ENCODE assay signal across 8 mouse cellular contexts in genomic region chr6:89339447-89339846, GRCm38 (mm10). TPM values are rescaled to one million over a fixed set of nuclear protein-coding genes. Genes with fewer than 3 reads are reported as not detected.
DNase-seq lines count a peak whose midpoint lies in the region; ATAC-seq and TF ChIP-seq lines count a peak whose summit lies in the region.

No protein-coding gene starts in this region.

- no peak overlapping the region for H3K4me3 ChIP-seq in hindbrain, embryonic 14.5 days (replicated peaks; ENCODE audit: low read length)
- no peak overlapping the region for H3K4me3 ChIP-seq in hindbrain, embryonic 13.5 days
- H3K4me3 ChIP-seq in kidney, postnatal 0 days (replicated peaks; ENCODE audit: low read depth, low read length), result no peak overlapping the region

- no peak overlapping the region for H3K27ac ChIP-seq in hindbrain, embryonic 14.5 days
- H3K27ac ChIP-seq in hindbrain, embryonic 13.5 days, result no peak overlapping the region
- no peak overlapping the region for H3K27ac ChIP-seq in kidney, postnatal 0 days

- H3K4me1 ChIP-seq in hindbrain, embryonic 14.5 days (replicated peaks; ENCODE audit: control insufficient read depth, insufficient read depth, low read length), result peaks cover 8% of the 10 kb centered on the region
- H3K4me1 ChIP-seq in hindbrain, embryonic 13.5 days (replicated peaks), result peaks cover 24% of the 10 kb centered on the region
- H3K4me1 ChIP-seq in kidney, postnatal 0 days (replicated peaks; ENCODE audit: insufficient read depth, low read length), result peaks cover under 1% of the 10 kb centered on the region; the same call in 1 of the 2 replicates

- peaks cover 94% of the 10 kb centered on the region for H3K36me3 ChIP-seq in hindbrain, embryonic 14.5 days (replicated peaks; ENCODE audit: control insufficient read depth, insufficient read depth)
- peaks cover 99% of the 10 kb centered on the region for H3K36me3 ChIP-seq in hindbrain, embryonic 13.5 days
- peaks cover 60% of the 10 kb centered on the region for H3K36me3 ChIP-seq in kidney, postnatal 0 days (ENCODE audit: insufficient read depth, low read length)

- no peak overlapping the region for H3K4me2 ChIP-seq in hindbrain, embryonic 14.5 days (replicated peaks)
- H3K4me2 ChIP-seq in hindbrain, embryonic 13.5 days, result no peak overlapping the region
- H3K4me2 ChIP-seq in kidney, postnatal 0 days (ENCODE audit: low read length), result no peak overlapping the region

- no peaks in the 10 kb centered on the region for H3K27me3 ChIP-seq in hindbrain, embryonic 14.5 days (ENCODE audit: control insufficient read depth, insufficient read depth, low read length)
- H3K27me3 ChIP-seq in hindbrain, embryonic 13.5 days, result no peaks in the 10 kb centered on the region
- H3K27me3 ChIP-seq in kidney, postnatal 0 days (ENCODE audit: insufficient read depth, low read length), result no peaks in the 10 kb centered on the region

- TF ChIP-seq CTCF in kidney, postnatal 0 days (IDR thresholded peaks at IDR 0.05; ENCODE audit: low read depth), result peak; percentile 47; the same call in 1 of the 2 replicates

- no peaks in the 10 kb centered on the region for H3K9me3 ChIP-seq in hindbrain, embryonic 14.5 days (ENCODE audit: control insufficient read depth, low read length)
- H3K9me3 ChIP-seq in hindbrain, embryonic 13.5 days, result no peaks in the 10 kb centered on the region
- no peaks in the 10 kb centered on the region for H3K9me3 ChIP-seq in kidney, postnatal 0 days (replicated peaks; ENCODE audit: low read length)

- peak; percentile 38 for ATAC-seq in hindbrain, embryonic 14.5 days (ENCODE audit: low FRiP score)
- no peak for ATAC-seq in hindbrain, embryonic 13.5 days (ENCODE audit: low FRiP score)
- no peak for ATAC-seq in kidney, postnatal 0 days (replicated peaks; ENCODE audit: low FRiP score, low read depth)
- no peak for ATAC-seq in megakaryocyte, adult 5-6 weeks (ENCODE audit: poor library complexity, severe bottlenecking)

- WGBS in hindbrain, embryonic 14.5 days, result 92% methylated on average over 2 of the region's 2 CpGs
- 89% methylated on average over 2 of the region's 2 CpGs for WGBS in hindbrain, embryonic 13.5 days
- 84% methylated on average over 2 of the region's 2 CpGs for WGBS in kidney, postnatal 0 days

- H3K9ac ChIP-seq in hindbrain, embryonic 14.5 days, result no peak overlapping the region
- H3K9ac ChIP-seq in hindbrain, embryonic 13.5 days, result no peak overlapping the region
- H3K9ac ChIP-seq in kidney, postnatal 0 days (ENCODE audit: low read depth, low read length), result no peak overlapping the region

- peak; percentile 56 for DNase-seq in hindbrain, embryonic 14.5 days (ENCODE audit: low spot score)
- DNase-seq in urinary bladder, postnatal 14 days (ENCODE audit: low spot score), result peak; percentile 36
- DNase-seq in urinary bladder, postnatal 25 days (ENCODE audit: low spot score), result no peak
- DNase-seq in kidney, postnatal 0 days (ENCODE audit: low spot score), result no peak
- peak; percentile 76 for DNase-seq in testis, postnatal 14 days (ENCODE audit: low spot score)
- DNase-seq in spleen, adult 12 weeks (ENCODE audit: low spot score), result no peak

RNA-seq across cellular contexts. Expression of gene Plxna1, which starts 23.0 kb away (rescaled TPM):
- polyA plus RNA-seq in hindbrain, embryonic 14.5 days (2014; fragmentation: Nextera tagmentation; extraction: Ambion mirVana), result 47.3 and 53.3 TPM in 2 replicates
- 44.9 and 45.3 TPM in 2 replicates for polyA plus RNA-seq in hindbrain, embryonic 13.5 days (2015; fragmentation: Nextera tagmentation; extraction: Ambion mirVana)
- 16.9 and 17.8 TPM in 2 replicates for polyA plus RNA-seq in kidney, postnatal 0 days (2015; fragmentation: Nextera tagmentation; extraction: Ambion mirVana)
- 0.91 and 2.7 TPM in 2 replicates for total RNA-seq in megakaryocyte, adult 5-6 weeks (2015)
- 1.4 and 5.7 TPM in 2 replicates for total RNA-seq in megakaryocyte, adult 5-6 weeks (2017)

Comparison
In these comparisons a context has a peak if more than half of its experiments do, and no peak if none do; other contexts are left out.
1. DNase-seq: peak in hindbrain, embryonic 14.5 days (single experiment), urinary bladder, postnatal 14 days (single experiment) and testis, postnatal 14 days (single experiment); none in urinary bladder, postnatal 25 days (single experiment), kidney, postnatal 0 days (single experiment) and spleen, adult 12 weeks (single experiment).